Mouse (Mus musculus) midbrain, embryonic 12.5 days (tissue): ENCODE data around the gene Bach1. TPM values are rescaled to one million over a fixed set of nuclear protein-coding genes. Genes with fewer than 3 reads are reported as not detected.

ENCODE experiments used
- ATAC-seq: fragments of 200-750 bp; cut with Nextera tagmentation; 2 replicates; pipeline ENCODE4 v1.8.0; 2017; ENCODE audit warnings: low read depth, moderate TSS enrichment, moderate library complexity; ENCODE audit not compliant: low FRiP score
- H3K27ac ChIP-seq: fragments of 300-500 bp; sonication (generic); replicated peaks from 2 replicates; pipeline ENCODE4 v1.5.1; 2016; ENCODE audit warnings: mild to moderate bottlenecking
- H3K27me3 ChIP-seq: fragments of 300-500 bp; sonication (generic); 2 replicates; pipeline ENCODE4 v1.6.1; 2016; ENCODE audit warnings: mild to moderate bottlenecking
- H3K36me3 ChIP-seq: fragments of 300-500 bp; sonication (generic); 2 replicates; pipeline ENCODE4 v1.6.1; 2016
- H3K4me1 ChIP-seq: fragments of 300-500 bp; sonication (generic); 2 replicates; pipeline ENCODE4 v1.6.1; 2016
- H3K4me2 ChIP-seq: fragments of 300-500 bp; sonication (generic); replicated peaks from 2 replicates; pipeline ENCODE4 v1.6.1; 2016; ENCODE audit warnings: mild to moderate bottlenecking, moderate library complexity
- H3K4me3 ChIP-seq: fragments of 300-500 bp; sonication (generic); 2 replicates; pipeline ENCODE4 v1.5.1; 2016; ENCODE audit warnings: mild to moderate bottlenecking
- H3K9ac ChIP-seq: fragments of 300-500 bp; sonication (generic); replicated peaks from 2 replicates; pipeline ENCODE4 v1.6.1; 2016; ENCODE audit warnings: mild to moderate bottlenecking, moderate library complexity
- H3K9me3 ChIP-seq: fragments of 300-500 bp; sonication (generic); 2 replicates; pipeline ENCODE4 v1.6.1; 2016; ENCODE audit warnings: mild to moderate bottlenecking
- WGBS: fragments of 180-500 bp; shearing (Covaris S2); methylation state at CpG from one replicate; pipeline ENCODE4 v1.1.7; 2016; 5-methylcytosine and 5-hydroxymethylcytosine counted together
- polyA plus RNA-seq: library from polyadenylated mRNA; unstranded; fragments of >200 nt; fragmentation: Nextera tagmentation; extraction: Ambion mirVana; gene quantifications from 2 replicates; pipeline ENCODE4 v1.2.1, GENCODE M21; 2016

Gene Bach1
- polyA plus RNA-seq, 1 experiment from 2014 or later = 24.4 TPM

GRCm38 (mm10) chr16:87751243-87751642 is 52.5 kb downstream of the Bach1 start:
- no peak for ATAC-seq
- Histone ChIP-seq H3K9me3 (0 out of 2 replicates have a peak, but pooled peaks cover 5% of the 10 kb centered on the region), H3K27me3 (no peaks in the 10 kb centered on the region), H3K27ac (no peak overlapping the region), H3K4me3 (no peak overlapping the region), H3K4me1 (no peaks in the 10 kb centered on the region), H3K9ac (no peak overlapping the region), H3K4me2 (no peak overlapping the region), H3K36me3 (no peaks in the 10 kb centered on the region)
- 96% methylated on average over 13 of the region's 13 CpGs for WGBS

- 55% methylated on average over 13 of the region's 13 CpGs for WGBS
- Histone ChIP-seq H3K4me2 (no peak overlapping the region), H3K4me1 (no peaks in the 10 kb centered on the region)
These were observed 53.7 kb downstream of the Bach1 start for GRCm38 (mm10) chr16:87752482-87752881.

GRCm38 (mm10) chr16:87754858-87755257 is 56.1 kb downstream of the Bach1 start:
- no peaks in the 10 kb centered on the region for H3K27me3 ChIP-seq
- no peaks in the 10 kb centered on the region for H3K9me3 ChIP-seq
- no peaks in the 10 kb centered on the region for H3K36me3 ChIP-seq
- no peak; the same call in 1 of the 2 replicates for ATAC-seq
- no peak overlapping the region for H3K4me2 ChIP-seq
- H3K4me1 ChIP-seq = no peaks in the 10 kb centered on the region
- no peak overlapping the region for H3K27ac ChIP-seq
- 71% methylated on average over 9 of the region's 9 CpGs for WGBS
- H3K4me3 ChIP-seq = no peak overlapping the region
- H3K9ac ChIP-seq = no peak overlapping the region

More at GRCm38 (mm10) chr16:87752482-87752881, 53.7 kb downstream of the Bach1 start:
- ATAC-seq = no peak
- H3K36me3 ChIP-seq = no peaks in the 10 kb centered on the region
- H3K9ac ChIP-seq = no peak overlapping the region
- H3K27me3 ChIP-seq = no peaks in the 10 kb centered on the region
- H3K27ac ChIP-seq = no peak overlapping the region
- 0 out of 2 replicates have a peak, but pooled peaks cover 5% of the 10 kb centered on the region for H3K9me3 ChIP-seq
- no peak overlapping the region for H3K4me3 ChIP-seq

- Histone ChIP-seq H3K4me2 (no peak overlapping the region), H3K9ac (no peak overlapping the region), H3K4me3 (no peak overlapping the region), H3K27ac (no peak overlapping the region), H3K36me3 (no peaks in the 10 kb centered on the region), H3K9me3 (no peaks in the 10 kb centered on the region), H3K4me1 (no peaks in the 10 kb centered on the region), H3K27me3 (no peaks in the 10 kb centered on the region)
- ATAC-seq = no peak
- 85% methylated on average over 3 of the region's 3 CpGs for WGBS
These were observed 57.2 kb downstream of the Bach1 start for GRCm38 (mm10) chr16:87755915-87756314.

GRCm38 (mm10) chr16:87758016-87758415 is 59.3 kb downstream of the Bach1 start:
- no peaks in the 10 kb centered on the region for H3K36me3 ChIP-seq
- no peak overlapping the region for H3K4me3 ChIP-seq
- H3K4me1 ChIP-seq = no peaks in the 10 kb centered on the region
- 94% methylated on average over 11 of the region's 11 CpGs for WGBS
- no peaks in the 10 kb centered on the region for H3K27me3 ChIP-seq
- ATAC-seq = no peak
- no peak overlapping the region for H3K4me2 ChIP-seq
- H3K9me3 ChIP-seq = no peaks in the 10 kb centered on the region
- no peak overlapping the region for H3K9ac ChIP-seq
- no peak overlapping the region for H3K27ac ChIP-seq

GRCm38 (mm10) chr16:87764668-87765109 is 65.9 kb downstream of the Bach1 start:
- Histone ChIP-seq H3K27ac (no peak overlapping the region), H3K9ac (no peak overlapping the region), H3K4me2 (no peak overlapping the region), H3K9me3 (no peaks in the 10 kb centered on the region), H3K36me3 (no peaks in the 10 kb centered on the region), H3K4me1 (no peaks in the 10 kb centered on the region), H3K27me3 (no peaks in the 10 kb centered on the region), H3K4me3 (no peak overlapping the region)
- WGBS = 90% methylated on average over 15 of the region's 15 CpGs
- ATAC-seq = no peak

GRCm38 (mm10) chr16:87765984-87766383 is 67.2 kb downstream of the Bach1 start:
- H3K27me3 ChIP-seq = no peaks in the 10 kb centered on the region
- WGBS = 76% methylated on average over 8 of the region's 8 CpGs

GRCm38 (mm10) chr16:87770576-87770975 is 71.8 kb downstream of the Bach1 start:
- Histone ChIP-seq H3K4me3 (no peak overlapping the region), H3K27ac (no peak overlapping the region), H3K36me3 (no peaks in the 10 kb centered on the region), H3K9ac (no peak overlapping the region), H3K9me3 (no peaks in the 10 kb centered on the region), H3K4me2 (no peak overlapping the region), H3K4me1 (no peaks in the 10 kb centered on the region), H3K27me3 (no peaks in the 10 kb centered on the region)
- no peak for ATAC-seq
- WGBS = 79% methylated on average over 2 of the region's 2 CpGs

More at GRCm38 (mm10) chr16:87765984-87766383, 67.2 kb downstream of the Bach1 start:
- no peaks in the 10 kb centered on the region for H3K36me3 ChIP-seq
- H3K4me2 ChIP-seq = no peak overlapping the region
- no peaks in the 10 kb centered on the region for H3K9me3 ChIP-seq
- no peak overlapping the region for H3K4me3 ChIP-seq
- no peak for ATAC-seq
- H3K4me1 ChIP-seq = no peaks in the 10 kb centered on the region
- no peak overlapping the region for H3K27ac ChIP-seq
- no peak overlapping the region for H3K9ac ChIP-seq

GRCm38 (mm10) chr16:87771926-87772325 is 73.2 kb downstream of the Bach1 start:
- H3K9me3 ChIP-seq = no peaks in the 10 kb centered on the region
- no peak for ATAC-seq
- H3K36me3 ChIP-seq = no peaks in the 10 kb centered on the region
- H3K27me3 ChIP-seq = no peaks in the 10 kb centered on the region
- no peaks in the 10 kb centered on the region for H3K4me1 ChIP-seq
- WGBS = 80% methylated on average over 4 of the region's 4 CpGs
- no peak overlapping the region for H3K27ac ChIP-seq
- no peak overlapping the region for H3K9ac ChIP-seq
- H3K4me3 ChIP-seq = no peak overlapping the region
- H3K4me2 ChIP-seq = no peak overlapping the region

- H3K27me3 ChIP-seq = no peaks in the 10 kb centered on the region
- H3K27ac ChIP-seq = no peak overlapping the region
- WGBS = 61% methylated on average over 3 of the region's 3 CpGs
- no peaks in the 10 kb centered on the region for H3K36me3 ChIP-seq
- H3K4me1 ChIP-seq = no peaks in the 10 kb centered on the region
- H3K4me2 ChIP-seq = no peak overlapping the region
- no peaks in the 10 kb centered on the region for H3K9me3 ChIP-seq
- H3K9ac ChIP-seq = no peak overlapping the region
- ATAC-seq = no peak
- H3K4me3 ChIP-seq = no peak overlapping the region
These were observed 75.7 kb downstream of the Bach1 start for GRCm38 (mm10) chr16:87774398-87774797.

- Histone ChIP-seq H3K4me1 (no peaks in the 10 kb centered on the region), H3K9me3 (no peaks in the 10 kb centered on the region), H3K9ac (no peak overlapping the region), H3K36me3 (no peaks in the 10 kb centered on the region), H3K4me2 (no peak overlapping the region), H3K27ac (no peak overlapping the region), H3K27me3 (no peaks in the 10 kb centered on the region), H3K4me3 (no peak overlapping the region)
- ATAC-seq = no peak
- WGBS = 84% methylated on average over 4 of the region's 4 CpGs
These were observed 78.6 kb downstream of the Bach1 start for GRCm38 (mm10) chr16:87777373-87777772.

GRCm38 (mm10) chr16:87781637-87782036 is 82.9 kb downstream of the Bach1 start:
- Histone ChIP-seq H3K27ac (no peak overlapping the region), H3K27me3 (no peaks in the 10 kb centered on the region), H3K9ac (no peak overlapping the region), H3K36me3 (no peaks in the 10 kb centered on the region), H3K4me3 (no peak overlapping the region), H3K4me1 (no peaks in the 10 kb centered on the region), H3K4me2 (no peak overlapping the region), H3K9me3 (no peaks in the 10 kb centered on the region)
- no peak for ATAC-seq
- 67% methylated on average over 7 of the region's 7 CpGs for WGBS
